Mouse (Mus musculus) liver, embryonic 12.5 days (tissue): ENCODE results near the gene Usp3. TPM values are rescaled to one million over a fixed set of nuclear protein-coding genes. Genes with fewer than 3 reads are reported as not detected.

Experiments used
- ATAC-seq: fragments of 200-750 bp; cut with Nextera tagmentation; 2 replicates; pipeline ENCODE4 v1.8.0; 2017; ENCODE audit warnings: moderate number of reproducible peaks, mild to moderate bottlenecking, moderate library complexity
- H3K27ac ChIP-seq: fragments of 300-500 bp; sonication (generic); 2 replicates; pipeline ENCODE4 v1.5.1; 2016; ENCODE audit warnings: mild to moderate bottlenecking
- H3K27me3 ChIP-seq: fragments of 300-500 bp; sonication (generic); replicated peaks from 2 replicates; pipeline ENCODE4 v1.6.1; 2016; ENCODE audit warnings: mild to moderate bottlenecking, moderate library complexity
- H3K36me3 ChIP-seq: fragments of 300-500 bp; sonication (generic); 2 replicates; pipeline ENCODE4 v1.6.1; 2016; ENCODE audit warnings: mild to moderate bottlenecking, moderate library complexity
- H3K4me1 ChIP-seq: fragments of 300-500 bp; sonication (generic); 2 replicates; pipeline ENCODE4 v1.6.1; 2016
- H3K4me2 ChIP-seq: fragments of 300-500 bp; sonication (generic); 2 replicates; pipeline ENCODE4 v1.6.1; 2016; ENCODE audit warnings: mild to moderate bottlenecking, moderate library complexity
- H3K4me3 ChIP-seq: fragments of 300-500 bp; sonication (generic); 2 replicates; pipeline ENCODE4 v1.5.1; 2016; ENCODE audit warnings: mild to moderate bottlenecking, moderate library complexity
- H3K9ac ChIP-seq: fragments of 300-500 bp; sonication (generic); 2 replicates; pipeline ENCODE4 v1.6.1; 2016; ENCODE audit warnings: mild to moderate bottlenecking, moderate library complexity
- H3K9me3 ChIP-seq: fragments of 300-500 bp; sonication (generic); replicated peaks from 2 replicates; pipeline ENCODE4 v1.6.1; 2016; ENCODE audit warnings: mild to moderate bottlenecking, moderate library complexity
- WGBS: fragments of 180-500 bp; shearing (Covaris S2); methylation state at CpG from one replicate; pipeline ENCODE4 v1.1.7; 2016; ENCODE audit not compliant: insufficient replicate concordance; 5-methylcytosine and 5-hydroxymethylcytosine counted together
- polyA plus RNA-seq: library from polyadenylated mRNA; unstranded; fragments of >200 nt; fragmentation: Nextera tagmentation; extraction: Ambion mirVana; gene quantifications from 2 replicates; pipeline ENCODE4 v1.2.1, GENCODE M21; 2016

Usp3 gene
- polyA plus RNA-seq, 1 experiment from 2014 or later, result 21.3 TPM

DNA sequence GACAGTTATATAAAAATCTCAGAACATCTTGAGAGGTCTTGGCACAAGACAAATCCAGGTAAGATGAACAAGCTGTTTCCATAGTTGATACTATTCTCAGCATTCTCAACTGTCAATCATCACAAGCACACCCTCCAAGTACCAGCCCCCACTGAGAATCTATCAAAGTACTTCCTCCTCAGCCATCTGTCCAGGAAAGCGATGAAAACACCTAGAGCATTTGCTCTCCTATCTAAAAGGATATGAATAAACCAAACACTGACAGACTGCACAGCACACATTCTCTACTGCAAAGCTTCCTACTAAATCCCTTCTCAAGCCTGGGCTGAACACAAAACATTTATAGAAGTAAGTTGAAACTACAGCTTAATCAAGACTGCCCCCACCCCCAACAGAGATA, 6.4 kb downstream of the Usp3 start:
- H3K4me2 ChIP-seq, result no peak overlapping the region
- no peak overlapping the region for H3K9ac ChIP-seq
- no peaks in the 10 kb centered on the region for H3K27me3 ChIP-seq
- no peak for ATAC-seq
- no peaks in the 10 kb centered on the region for H3K36me3 ChIP-seq
- H3K27ac ChIP-seq, result no peak overlapping the region
- no peaks in the 10 kb centered on the region for H3K9me3 ChIP-seq
- H3K4me3 ChIP-seq, result no peak overlapping the region
- WGBS, result 13% methylated on average over 1 of the region's 1 CpGs
- peaks cover 35% of the 10 kb centered on the region for H3K4me1 ChIP-seq

DNA sequence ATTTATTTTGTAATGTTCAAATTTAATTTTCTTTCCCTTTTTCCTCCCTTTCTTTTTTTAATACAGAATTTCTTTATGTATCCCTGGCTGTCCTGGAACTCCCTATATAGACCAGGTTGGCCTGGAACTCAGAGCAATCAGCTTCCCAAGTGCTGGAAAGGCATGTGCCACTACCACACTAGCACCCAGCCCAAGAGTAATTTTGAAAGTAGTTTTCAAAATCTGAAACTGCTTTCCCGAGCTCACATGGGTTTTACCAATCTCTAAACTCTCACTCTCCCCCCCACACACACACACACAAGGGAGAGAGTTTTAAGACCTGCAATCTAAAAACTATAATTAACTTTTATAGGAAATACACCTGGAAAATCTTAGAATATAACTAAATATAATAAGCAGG, 7.8 kb downstream of the Usp3 start:
- H3K4me3 ChIP-seq, result no peak overlapping the region
- ATAC-seq, result no peak
- H3K36me3 ChIP-seq, result no peaks in the 10 kb centered on the region
- peaks cover 25% of the 10 kb centered on the region for H3K4me1 ChIP-seq
- H3K27ac ChIP-seq, result no peak overlapping the region
- no peak overlapping the region for H3K4me2 ChIP-seq
- H3K27me3 ChIP-seq, result no peaks in the 10 kb centered on the region
- H3K9ac ChIP-seq, result no peak overlapping the region
- 39% methylated on average over 1 of the region's 1 CpGs for WGBS
- no peaks in the 10 kb centered on the region for H3K9me3 ChIP-seq

DNA sequence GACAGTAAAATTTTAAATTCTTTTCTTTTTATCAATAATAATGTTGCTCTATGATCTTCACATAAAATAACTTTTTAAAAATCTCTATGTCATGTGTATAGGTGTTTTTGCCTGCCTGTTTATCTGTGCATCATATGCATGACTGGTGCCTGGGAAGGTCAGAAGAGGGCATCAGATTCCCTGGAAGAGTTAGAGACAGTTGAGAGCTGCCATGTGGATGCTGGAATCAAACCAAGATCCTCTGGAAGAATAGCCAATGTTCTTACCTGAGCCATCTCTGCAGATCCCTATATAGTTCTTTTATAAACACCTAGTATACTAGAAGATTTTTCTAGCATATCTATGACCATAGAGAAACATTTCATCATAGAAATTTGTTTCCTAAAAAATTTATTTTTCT, 8.8 kb downstream of the Usp3 start:
- ATAC-seq, result no peak
- H3K9ac ChIP-seq, result no peak overlapping the region
- no peaks in the 10 kb centered on the region for H3K27me3 ChIP-seq
- H3K4me1 ChIP-seq, result peaks cover 19% of the 10 kb centered on the region
- no peaks in the 10 kb centered on the region for H3K9me3 ChIP-seq
- H3K4me3 ChIP-seq, result no peak overlapping the region
- H3K36me3 ChIP-seq, result peaks cover 3% of the 10 kb centered on the region; the same call in 1 of the 2 replicates
- no peak overlapping the region for H3K4me2 ChIP-seq
- no peak overlapping the region for H3K27ac ChIP-seq

DNA sequence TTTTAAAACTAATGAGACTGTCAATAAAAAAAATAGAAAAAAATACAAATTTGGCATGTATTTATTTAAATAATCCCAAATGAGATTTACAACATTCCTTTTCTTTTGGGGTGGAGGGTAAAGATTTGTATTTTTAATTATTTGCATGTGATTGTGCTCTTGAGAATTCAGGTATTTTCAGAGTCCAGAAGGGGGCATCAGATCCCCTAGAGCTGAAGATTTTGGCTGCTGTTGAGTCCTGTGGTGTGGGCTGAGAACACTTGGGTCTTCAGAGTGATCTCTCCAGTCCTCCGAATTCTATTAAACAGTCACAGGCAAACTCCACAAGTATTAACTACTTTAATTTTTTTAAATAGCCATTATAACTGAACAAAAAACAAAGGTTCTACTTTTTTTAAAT, 9.7 kb downstream of the Usp3 start:
- WGBS, result 58% methylated on average over 1 of the region's 1 CpGs
- H3K9me3 ChIP-seq, result no peaks in the 10 kb centered on the region
- no peak overlapping the region for H3K4me2 ChIP-seq
- H3K9ac ChIP-seq, result no peak overlapping the region
- peaks cover 21% of the 10 kb centered on the region for H3K4me1 ChIP-seq
- no peak overlapping the region for H3K4me3 ChIP-seq
- no peak for ATAC-seq
- peaks cover 3% of the 10 kb centered on the region; the same call in 1 of the 2 replicates for H3K36me3 ChIP-seq
- no peaks in the 10 kb centered on the region for H3K27me3 ChIP-seq
- H3K27ac ChIP-seq, result no peak overlapping the region

DNA sequence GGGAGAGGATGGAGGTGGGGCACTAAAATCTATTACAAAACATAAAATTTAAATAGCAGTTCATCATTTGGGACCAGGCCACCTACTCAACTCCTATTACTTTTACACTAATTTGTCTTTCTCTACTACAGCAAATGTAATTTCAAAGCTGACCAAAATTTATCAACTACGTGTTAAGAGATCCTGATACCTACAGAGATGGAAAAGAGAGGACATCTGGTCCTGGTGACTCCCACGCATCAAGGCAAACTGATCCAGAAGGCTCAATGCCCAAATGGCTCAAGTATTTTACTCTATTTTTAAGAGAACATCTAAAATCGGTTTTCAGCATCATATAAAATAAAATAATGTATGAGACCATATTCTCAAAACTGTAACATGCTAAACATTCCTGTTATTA, 11.2 kb downstream of the Usp3 start:
- Histone ChIP-seq H3K4me2 (no peak overlapping the region), H3K9me3 (no peaks in the 10 kb centered on the region), H3K4me1 (peaks cover 16% of the 10 kb centered on the region), H3K9ac (no peak overlapping the region), H3K27me3 (no peaks in the 10 kb centered on the region), H3K36me3 (peaks cover 3% of the 10 kb centered on the region; the same call in 1 of the 2 replicates), H3K27ac (no peak overlapping the region), H3K4me3 (no peak overlapping the region)
- no peak for ATAC-seq
- 75% methylated on average over 3 of the region's 3 CpGs for WGBS

DNA sequence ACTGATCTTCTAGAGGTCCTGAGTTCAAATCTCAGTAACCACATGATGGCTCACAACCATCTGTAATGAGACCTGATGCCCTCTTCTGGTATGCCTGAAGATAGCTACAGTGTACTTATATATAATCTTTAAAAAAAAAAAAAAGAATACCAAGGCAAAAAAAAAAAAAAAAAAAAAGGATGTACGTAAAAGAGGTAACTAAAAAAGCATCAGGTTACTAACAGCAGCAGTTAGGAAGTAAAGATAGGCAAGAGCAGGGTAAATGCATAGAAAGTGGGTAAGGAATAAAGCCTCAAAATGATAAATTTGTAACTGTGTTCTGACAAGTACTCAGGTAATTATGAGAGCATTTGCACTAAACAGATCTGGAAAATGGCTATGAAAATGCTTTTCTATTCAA, 12.2 kb downstream of the Usp3 start:
- Histone ChIP-seq H3K27ac (no peak overlapping the region), H3K4me3 (no peak overlapping the region), H3K27me3 (no peaks in the 10 kb centered on the region), H3K9ac (no peak overlapping the region), H3K9me3 (no peaks in the 10 kb centered on the region), H3K4me1 (peaks cover 19% of the 10 kb centered on the region), H3K36me3 (peaks cover 3% of the 10 kb centered on the region; the same call in 1 of the 2 replicates), H3K4me2 (no peak overlapping the region)
- WGBS, result 92% methylated on average over 1 of the region's 1 CpGs
- no peak for ATAC-seq

DNA sequence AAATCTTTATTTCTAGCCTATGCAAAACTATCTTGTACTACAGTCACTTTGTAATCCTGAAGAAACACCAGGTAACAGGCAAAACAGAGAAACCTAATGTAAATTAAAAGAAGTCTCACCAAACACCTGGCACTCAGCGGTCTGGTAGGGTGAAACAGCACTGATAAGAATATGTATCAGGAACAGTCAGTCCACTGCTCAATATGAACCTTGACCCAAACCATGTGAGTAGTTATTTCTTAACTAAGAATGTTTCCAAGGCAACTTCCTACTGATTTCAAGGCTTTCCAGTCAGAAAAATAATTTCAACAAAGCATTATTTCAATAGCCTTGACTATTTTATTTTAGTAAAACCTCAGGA, 17.1 kb downstream of the Usp3 start:
- no peak overlapping the region for H3K9ac ChIP-seq
- H3K27ac ChIP-seq, result peak overlapping the region; percentile 66
- 7% methylated on average over 1 of the region's 1 CpGs for WGBS
- ATAC-seq, result peak; percentile 86
- H3K4me2 ChIP-seq, result peak overlapping the region; percentile 3; the same call in 1 of the 2 replicates
- H3K36me3 ChIP-seq, result peaks cover 3% of the 10 kb centered on the region; the same call in 1 of the 2 replicates
- H3K27me3 ChIP-seq, result no peaks in the 10 kb centered on the region
- H3K4me3 ChIP-seq, result no peak overlapping the region
- peaks cover 48% of the 10 kb centered on the region for H3K4me1 ChIP-seq
- no peaks in the 10 kb centered on the region for H3K9me3 ChIP-seq

DNA sequence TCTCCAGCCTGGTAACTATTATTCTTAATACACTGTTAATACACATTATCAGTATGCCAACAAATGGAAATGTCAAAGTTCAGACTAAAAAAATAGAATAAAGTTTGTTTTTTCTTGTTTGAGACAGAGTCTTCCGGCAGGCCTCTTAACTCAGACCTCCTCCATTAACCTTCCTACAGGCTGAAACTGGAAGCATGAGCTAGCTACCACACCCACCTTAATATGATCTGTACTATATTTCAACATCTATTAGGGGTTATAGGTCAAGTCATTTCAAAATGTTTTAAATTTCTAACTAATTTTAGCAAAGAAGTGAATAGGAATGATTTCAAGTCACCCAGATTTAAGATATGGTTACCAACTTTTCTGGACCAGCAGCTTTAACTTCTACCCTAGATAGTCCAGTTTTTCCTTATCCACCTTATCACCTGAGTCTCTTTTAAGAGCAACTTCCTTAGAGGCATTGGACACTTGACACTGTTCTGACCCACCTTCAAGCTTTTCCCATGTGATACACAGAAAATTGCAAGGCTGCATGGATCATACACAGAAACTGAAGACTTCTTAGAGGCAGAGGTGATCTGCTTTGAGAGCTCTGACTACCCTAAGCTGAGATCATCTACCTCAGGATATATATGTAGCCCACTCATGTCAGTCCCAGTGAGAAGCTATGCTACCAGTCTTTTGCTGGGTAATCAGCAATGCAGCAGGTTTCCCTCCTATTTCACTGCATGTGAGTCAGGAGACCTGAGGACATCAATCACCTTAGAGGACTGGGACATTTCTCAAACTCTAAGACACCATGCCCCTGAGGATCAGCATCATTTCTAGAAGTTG, 17.7 kb downstream of the Usp3 start:
- WGBS, result 78% methylated on average over 1 of the region's 1 CpGs
- ATAC-seq, result peak; percentile 58
- H3K27ac ChIP-seq, result peak overlapping the region; percentile 66
- peaks cover 53% of the 10 kb centered on the region for H3K4me1 ChIP-seq
- H3K36me3 ChIP-seq, result peaks cover 3% of the 10 kb centered on the region; the same call in 1 of the 2 replicates
- H3K9me3 ChIP-seq, result no peaks in the 10 kb centered on the region
- no peaks in the 10 kb centered on the region for H3K27me3 ChIP-seq
- H3K9ac ChIP-seq, result no peak overlapping the region
- H3K4me2 ChIP-seq, result peak overlapping the region; percentile 3; the same call in 1 of the 2 replicates
- H3K4me3 ChIP-seq, result no peak overlapping the region

DNA sequence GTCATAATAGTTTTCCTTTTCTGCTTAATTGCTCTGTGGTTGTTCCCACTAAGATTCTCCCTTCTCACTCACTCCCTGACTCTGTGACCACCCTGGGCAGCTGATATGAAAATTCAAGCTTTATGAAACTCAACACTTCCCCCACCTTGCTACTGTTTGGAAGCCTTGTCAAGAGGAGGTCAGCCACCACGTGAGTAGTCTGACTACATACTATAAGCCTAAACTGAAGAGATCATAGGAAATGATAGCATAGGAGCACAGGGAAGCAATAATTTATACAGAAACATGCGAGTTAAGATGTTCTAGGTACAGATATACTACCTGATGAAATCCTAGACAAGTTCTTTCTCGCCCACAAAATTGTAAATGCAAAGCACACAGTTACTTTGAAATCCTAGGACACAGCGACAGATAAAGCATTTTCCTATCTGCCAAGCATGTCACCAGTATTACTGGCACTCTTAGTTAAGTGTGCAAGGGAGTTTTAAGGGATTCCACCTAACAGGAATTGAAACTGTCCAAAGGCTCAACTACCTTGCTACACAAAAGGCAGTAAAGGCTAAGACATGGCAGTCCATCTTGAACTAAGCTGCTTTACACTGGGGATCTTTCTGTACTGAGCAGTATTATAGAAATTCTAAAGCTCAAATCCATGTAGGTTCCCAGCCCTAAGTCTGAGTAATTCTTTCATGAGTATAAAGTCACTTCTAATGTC, 20.8 kb downstream of the Usp3 start:
- peaks cover 70% of the 10 kb centered on the region for H3K4me1 ChIP-seq
- H3K27ac ChIP-seq, result no peak overlapping the region
- no peak for ATAC-seq
- H3K9ac ChIP-seq, result no peak overlapping the region
- WGBS, result 50% methylated on average over 4 of the region's 4 CpGs
- no peak overlapping the region for H3K4me2 ChIP-seq
- H3K9me3 ChIP-seq, result no peaks in the 10 kb centered on the region
- no peak overlapping the region for H3K4me3 ChIP-seq
- H3K36me3 ChIP-seq, result no peaks in the 10 kb centered on the region
- no peaks in the 10 kb centered on the region for H3K27me3 ChIP-seq

DNA sequence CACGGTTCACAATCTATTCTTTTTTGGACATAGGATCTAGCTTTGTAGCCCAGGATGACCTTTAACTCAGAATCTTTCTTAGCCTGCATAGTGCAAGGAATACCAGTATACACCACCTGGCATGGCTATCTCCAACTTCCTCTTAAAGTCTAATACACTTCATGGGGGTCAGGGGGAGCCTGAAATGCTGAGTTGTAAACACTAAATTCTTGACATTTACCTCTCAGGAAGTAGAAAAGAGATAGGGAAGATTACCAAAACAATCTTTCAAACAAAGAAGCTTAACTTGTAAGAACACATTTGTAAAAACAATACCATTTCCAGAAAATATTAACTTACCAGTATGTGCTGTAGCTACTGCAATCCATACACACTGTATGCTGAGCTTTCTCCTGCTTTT, 30.7 kb downstream of the Usp3 start:
- 55% methylated on average over 1 of the region's 1 CpGs for WGBS
- Histone ChIP-seq H3K36me3 (no peaks in the 10 kb centered on the region), H3K4me3 (no peak overlapping the region), H3K9me3 (no peaks in the 10 kb centered on the region), H3K4me1 (peaks cover 36% of the 10 kb centered on the region), H3K27ac (no peak overlapping the region), H3K4me2 (no peak overlapping the region), H3K9ac (no peak overlapping the region), H3K27me3 (no peaks in the 10 kb centered on the region)
- no peak for ATAC-seq

DNA sequence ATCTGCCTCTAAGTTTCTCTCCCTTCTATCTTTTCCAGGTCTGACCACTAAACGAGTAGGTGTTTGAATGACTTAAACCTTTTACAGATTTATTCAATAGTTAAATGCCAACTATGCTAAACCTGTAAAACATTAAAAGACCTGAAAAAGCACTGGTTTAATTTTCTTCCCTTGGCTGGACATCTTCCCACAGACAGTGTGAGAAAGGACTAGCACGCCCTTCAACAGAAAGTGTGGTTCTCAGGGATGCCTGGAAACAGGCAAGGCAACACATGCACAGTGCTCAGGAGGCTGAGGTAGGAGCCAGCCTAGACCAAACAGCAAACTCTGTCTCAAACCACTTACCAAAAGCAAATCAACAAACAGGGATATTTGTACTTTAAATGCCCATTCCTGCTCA, 31.4 kb downstream of the Usp3 start:
- Histone ChIP-seq H3K4me2 (no peak overlapping the region), H3K27me3 (no peaks in the 10 kb centered on the region), H3K9me3 (no peaks in the 10 kb centered on the region), H3K4me3 (no peak overlapping the region), H3K4me1 (peaks cover 36% of the 10 kb centered on the region), H3K27ac (no peak overlapping the region), H3K36me3 (no peaks in the 10 kb centered on the region), H3K9ac (no peak overlapping the region)
- WGBS, result 70% methylated on average over 2 of the region's 2 CpGs
- no peak for ATAC-seq

DNA sequence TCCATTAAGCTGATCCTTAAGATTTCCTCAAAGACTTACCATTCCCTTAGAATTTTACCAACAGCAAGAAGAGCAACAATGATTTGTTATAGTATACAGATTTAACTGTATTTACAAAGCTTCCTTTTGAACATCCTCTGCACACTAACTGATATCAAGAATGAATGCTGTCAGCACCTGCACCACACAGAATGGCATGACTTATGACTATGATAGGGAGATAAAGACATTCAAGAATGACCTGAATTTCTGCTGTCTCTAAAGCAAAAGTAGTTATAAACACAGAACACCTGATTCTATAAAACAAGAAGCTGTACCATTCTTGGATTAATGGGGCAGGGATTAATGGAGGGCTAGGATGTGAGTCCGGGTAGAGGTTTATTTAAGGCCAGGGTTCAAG, 32.2 kb downstream of the Usp3 start:
- H3K27me3 ChIP-seq, result no peaks in the 10 kb centered on the region
- WGBS, result 90% methylated on average over 1 of the region's 1 CpGs
- H3K9me3 ChIP-seq, result no peaks in the 10 kb centered on the region
- H3K9ac ChIP-seq, result no peak overlapping the region
- no peak overlapping the region for H3K27ac ChIP-seq
- H3K4me2 ChIP-seq, result no peak overlapping the region
- peaks cover 33% of the 10 kb centered on the region for H3K4me1 ChIP-seq
- no peaks in the 10 kb centered on the region for H3K36me3 ChIP-seq
- H3K4me3 ChIP-seq, result no peak overlapping the region
- no peak for ATAC-seq
